In the genomic region with DNA sequence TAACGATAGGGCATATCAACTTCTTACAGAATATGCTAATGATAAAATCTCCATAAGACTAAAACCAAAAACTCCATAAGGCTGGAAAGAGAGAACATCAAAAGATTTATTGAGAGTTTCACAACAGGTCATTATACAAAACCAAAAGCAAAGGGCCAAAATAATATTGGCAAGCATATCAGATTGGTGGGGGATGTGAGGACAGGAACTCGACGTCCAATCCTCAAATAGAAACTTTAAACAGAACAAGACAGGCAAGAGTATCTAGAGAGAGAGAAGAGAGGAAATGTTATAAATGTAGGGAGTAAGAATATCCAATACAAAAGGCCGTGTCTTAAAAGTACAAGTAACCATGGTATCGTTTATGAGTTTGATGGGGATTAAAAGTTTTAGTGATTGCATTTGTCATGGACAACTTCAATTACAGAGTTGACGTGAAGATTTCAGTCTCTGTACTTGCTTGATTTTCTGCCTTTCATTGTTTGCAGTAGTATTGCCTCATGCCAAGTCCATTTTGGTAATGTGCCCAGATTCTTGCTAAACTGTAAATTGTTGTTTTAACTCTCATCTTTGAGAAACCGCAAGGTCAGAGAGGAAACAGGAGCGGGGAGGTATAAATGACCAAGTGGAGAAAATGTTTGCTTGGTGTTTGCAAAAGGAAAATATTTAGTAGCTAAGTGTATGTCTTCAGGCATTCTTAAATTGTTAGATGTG, we compare ENCODE assay signal across 16 mouse cellular contexts. TPM values are rescaled to one million over a fixed set of nuclear protein-coding genes. Genes with fewer than 3 reads are reported as not detected.
DNase-seq lines count a peak whose midpoint lies in the region; ATAC-seq and TF ChIP-seq lines count a peak whose summit lies in the region.
"Had no signal": no experiment of that assay in that cellular context is flagged by ENCODE, and none has a peak within 500 bp of the region (broad histone marks: within the 10 kb centered on the region; RNA-seq: fewer than 3 reads in every experiment).

No protein-coding gene starts in this region.

- TF ChIP-seq CTCF in gastrocnemius, adult 2 months (IDR thresholded peaks at IDR 0.05) = no peak

- intact Hi-C loops in gastrocnemius, adult 2 months (cut with DNase I) = no loop called here

- DNase-seq in kidney, adult 9 months = peak; percentile 39
- peak; percentile 22 for DNase-seq in ovary, postnatal 14 days (ENCODE audit: low spot score)
- no peak for DNase-seq in ovary, postnatal 10 days (ENCODE audit: low spot score)
- peak; percentile 8 for DNase-seq in brain, adult 2 months (ENCODE audit: low read depth, low spot score)
- DNase-seq in lung, postnatal 25 days (ENCODE audit: low spot score) = peak; percentile 57
- no peak for DNase-seq in cerebellum, adult 18-20 months
- DNase-seq in gastrocnemius, adult 2 months = no peak
- DNase-seq: cerebellum, adult 8-10 months; heart, adult 2 months; spleen, adult 18-20 months had no signal

- H3K27me3 ChIP-seq in kidney, embryonic 15.5 days = no peaks in the 10 kb centered on the region

- 85% methylated on average over 8 of the region's 8 CpGs for WGBS in kidney, embryonic 15.5 days

- H3K36me3 ChIP-seq in kidney, embryonic 15.5 days = no peaks in the 10 kb centered on the region

- ATAC-seq in kidney, embryonic 15.5 days (replicated peaks; ENCODE audit: low FRiP score) = no peak
- ATAC-seq: intestine, postnatal 0 days had no signal

- H3K9me3 ChIP-seq in kidney, embryonic 15.5 days (replicated peaks) = no peaks in the 10 kb centered on the region

- no peak overlapping the region for H3K4me3 ChIP-seq in kidney, embryonic 15.5 days (replicated peaks)
- no peak overlapping the region for H3K4me3 ChIP-seq in gastrocnemius, adult 2 months
- H3K4me3 ChIP-seq: heart, adult 2 months had no signal

- no peak overlapping the region for H3K9ac ChIP-seq in kidney, embryonic 15.5 days

- no peaks in the 10 kb centered on the region for H3K4me1 ChIP-seq in kidney, embryonic 15.5 days

- H3K27ac ChIP-seq in kidney, embryonic 15.5 days = no peak overlapping the region
- H3K27ac ChIP-seq in gastrocnemius, adult 2 months = no peak overlapping the region
- H3K27ac ChIP-seq: heart, adult 2 months had no signal

- no peak overlapping the region for H3K4me2 ChIP-seq in kidney, embryonic 15.5 days

RNA-seq across cellular contexts. Expression of a gene that starts 7.8 kb away (rescaled TPM):
- 12.8 and 13.5 TPM in 2 replicates for polyA plus RNA-seq in kidney, embryonic 15.5 days (2015; fragmentation: Nextera tagmentation; extraction: Ambion mirVana)
- total RNA-seq in gastrocnemius, adult 2 months (2021) = not detected
- total RNA-seq: heart, adult 2 months; heart, postnatal 25 days; layer of hippocampus, postnatal 14 days; megakaryocyte, adult 5-6 weeks had no signal
- polyA plus RNA-seq: heart, adult 2 months; limb, embryonic 11.5 days had no signal

RNA-seq across cellular contexts. Expression of a gene that starts 55.5 kb away (rescaled TPM):
- 0.39 and 0.46 TPM in 2 replicates for polyA plus RNA-seq in kidney, embryonic 15.5 days (2015; fragmentation: Nextera tagmentation; extraction: Ambion mirVana)
- total RNA-seq in gastrocnemius, adult 2 months (2021) = not detected
- total RNA-seq: heart, adult 2 months; heart, postnatal 25 days; layer of hippocampus, postnatal 14 days; megakaryocyte, adult 5-6 weeks had no signal
- polyA plus RNA-seq: heart, adult 2 months; limb, embryonic 11.5 days had no signal

Comparison
In these comparisons a context has a peak if more than half of its experiments do, and no peak if none do; other contexts are left out.
1. DNase-seq: peak in kidney, adult 9 months (single experiment), ovary, postnatal 14 days (single experiment), brain, adult 2 months (single experiment) and lung, postnatal 25 days (single experiment); none in ovary, postnatal 10 days (single experiment), cerebellum, adult 18-20 months (0 of 2) and gastrocnemius, adult 2 months (single experiment).